Mouse (Mus musculus) erythroblast, embryonic 14.5 days (primary cell): ENCODE measurements around the gene Ccl5.

Experiments used
- GATA1 ChIP-seq: IDR thresholded peaks from 2 replicates; pipeline ENCODE4 v1.6.1; 2012; ENCODE audit warnings: low read length, inconsistent platforms, mixed read lengths
- TAL1 ChIP-seq: IDR thresholded peaks from 3 replicates; pipeline ENCODE4 v1.6.1; 2012; ENCODE audit warnings: low read length, inconsistent platforms, mixed read lengths

GRCm38 (mm10) chr11:83572223-83572622, 41.9 kb upstream of the Ccl5 start:
- TF ChIP-seq TAL1: no peak
- no peak for TF ChIP-seq GATA1
